Mouse (Mus musculus) stomach, postnatal 0 days (tissue): Measurements from ENCODE around the gene Col13a1. TPM values are rescaled to one million over a fixed set of nuclear protein-coding genes. Genes with fewer than 3 reads are reported as not detected.

Experiments used
- ATAC-seq: fragments of 200-750 bp; cut with Nextera tagmentation; 2 replicates; pipeline ENCODE4 v1.8.0; 2017; ENCODE audit not compliant: low FRiP score, low TSS enrichment
- DNase-seq: peaks from one replicate; pipeline ENCODE4 v3.0.0-alpha.2; 2016; ENCODE audit warnings: low spot score
- H3K27ac ChIP-seq: fragments of 300-500 bp; sonication (generic); replicated peaks from 2 replicates; pipeline ENCODE4 v1.5.1; 2014; ENCODE audit warnings: mild to moderate bottlenecking, control low read depth
- H3K27me3 ChIP-seq: fragments of 300-500 bp; sonication (generic); 2 replicates; pipeline ENCODE4 v1.6.1; 2014; ENCODE audit warnings: low read length; ENCODE audit not compliant: control insufficient read depth, insufficient read depth
- H3K36me3 ChIP-seq: fragments of 300-500 bp; sonication (generic); 2 replicates; pipeline ENCODE4 v1.6.1; 2014; ENCODE audit warnings: low read length, mixed read lengths; ENCODE audit not compliant: control insufficient read depth, insufficient read depth
- H3K4me1 ChIP-seq: fragments of 300-500 bp; sonication (generic); replicated peaks from 2 replicates; pipeline ENCODE4 v1.6.1; 2014; ENCODE audit warnings: antibody characterized with exemption; ENCODE audit not compliant: control insufficient read depth, insufficient read depth
- H3K4me2 ChIP-seq: fragments of 300-500 bp; sonication (generic); replicated peaks from 2 replicates; pipeline ENCODE4 v1.6.1; 2014; ENCODE audit warnings: low read depth, mild to moderate bottlenecking, control low read depth, moderate library complexity
- H3K4me3 ChIP-seq: fragments of 300-500 bp; sonication (generic); 2 replicates; pipeline ENCODE4 v1.5.1; 2014; ENCODE audit warnings: low read depth, low read length, control low read depth
- H3K9ac ChIP-seq: fragments of 300-500 bp; sonication (generic); 2 replicates; pipeline ENCODE4 v1.6.1; 2014; ENCODE audit warnings: mild to moderate bottlenecking, low read length, control low read depth, mixed read lengths
- H3K9me3 ChIP-seq: fragments of 300-500 bp; sonication (generic); 2 replicates; pipeline ENCODE4 v1.6.1; 2016; ENCODE audit warnings: low read length; ENCODE audit not compliant: control insufficient read depth
- CTCF ChIP-seq: IDR thresholded peaks from 2 replicates; pipeline ENCODE4 v1.5.1; 2016; ENCODE audit warnings: antibody characterized with exemption, low read depth, mild to moderate bottlenecking, moderate library complexity
- EP300 ChIP-seq: optimal IDR thresholded peaks from 2 replicates; pipeline ENCODE3; 2016; ENCODE audit warnings: antibody characterized with exemption
- WGBS: fragments of 180-500 bp; shearing (Covaris S2); extraction: QIAGEN DNeasy Blood & Tissue Kit; methylation state at CpG from one replicate; pipeline ENCODE4 v1.1.7; 2014; 5-methylcytosine and 5-hydroxymethylcytosine counted together
- polyA plus RNA-seq: library from polyadenylated mRNA; unstranded; fragments of >200 nt; fragmentation: Nextera tagmentation; extraction: Ambion mirVana; gene quantifications from 2 replicates; pipeline ENCODE4 v1.2.1, GENCODE M21; 2015

The Col13a1 gene
- polyA plus RNA-seq, 1 experiment from 2014 or later = 2.3 TPM

GRCm38 (mm10) chr10:62000216-62000615 lies 21.3 kb upstream of the Col13a1 start:
- Histone ChIP-seq H3K4me3 (no peak overlapping the region), H3K27me3 (no peaks in the 10 kb centered on the region), H3K9ac (no peak overlapping the region), H3K36me3 (no peaks in the 10 kb centered on the region), H3K4me1 (no peaks in the 10 kb centered on the region), H3K4me2 (no peak overlapping the region), H3K27ac (no peak overlapping the region), H3K9me3 (no peaks in the 10 kb centered on the region)
- DNase-seq = no peak
- no peak for ATAC-seq
- no peak for TF ChIP-seq EP300
- no peak for TF ChIP-seq CTCF
- 86% methylated on average over 1 of the region's 1 CpGs for WGBS

GRCm38 (mm10) chr10:61999766-62000165 lies 20.9 kb upstream of the Col13a1 start:
- DNase-seq (no peak), ATAC-seq (no peak)
- 95% methylated on average over 1 of the region's 1 CpGs for WGBS
- no peak for TF ChIP-seq CTCF
- TF ChIP-seq EP300 = no peak
- H3K9me3 ChIP-seq = no peaks in the 10 kb centered on the region
- H3K4me1 ChIP-seq = no peaks in the 10 kb centered on the region
- H3K36me3 ChIP-seq = no peaks in the 10 kb centered on the region
- H3K4me3 ChIP-seq = no peak overlapping the region
- no peak overlapping the region for H3K9ac ChIP-seq
- no peak overlapping the region for H3K4me2 ChIP-seq
- no peak overlapping the region for H3K27ac ChIP-seq
- no peaks in the 10 kb centered on the region for H3K27me3 ChIP-seq

- ATAC-seq = no peak
- H3K9ac ChIP-seq = no peak overlapping the region
- peak; percentile 46 for TF ChIP-seq CTCF
- no peak for TF ChIP-seq EP300
- no peaks in the 10 kb centered on the region for H3K4me1 ChIP-seq
- 21% methylated on average over 11 of the region's 11 CpGs for WGBS
- H3K4me2 ChIP-seq = no peak overlapping the region
- no peaks in the 10 kb centered on the region for H3K27me3 ChIP-seq
- H3K36me3 ChIP-seq = no peaks in the 10 kb centered on the region
- H3K9me3 ChIP-seq = no peaks in the 10 kb centered on the region
- H3K4me3 ChIP-seq = no peak overlapping the region
- DNase-seq = no peak
- no peak overlapping the region for H3K27ac ChIP-seq
Measured at GRCm38 (mm10) chr10:61991481-61992424, 12.8 kb upstream of the Col13a1 start.

GRCm38 (mm10) chr10:61980424-61980823 lies 1.5 kb upstream of the Col13a1 start:
- Histone ChIP-seq H3K9ac (no peak overlapping the region), H3K4me2 (no peak overlapping the region), H3K27me3 (peaks cover 12% of the 10 kb centered on the region; the same call in 1 of the 2 replicates), H3K36me3 (no peaks in the 10 kb centered on the region), H3K9me3 (no peaks in the 10 kb centered on the region), H3K27ac (no peak overlapping the region), H3K4me3 (no peak overlapping the region), H3K4me1 (0 out of 2 replicates have a peak, but pooled peaks cover 2% of the 10 kb centered on the region)
- WGBS = 2% methylated on average over 7 of the region's 7 CpGs
- peak; percentile 88 for DNase-seq
- TF ChIP-seq EP300 = no peak
- TF ChIP-seq CTCF = peak; percentile 98
- ATAC-seq = peak; percentile 70; the same call in 1 of the 2 replicates

- ATAC-seq (no peak), DNase-seq (no peak)
- TF ChIP-seq CTCF (no peak; the same call in 1 of the 2 replicates), EP300 (no peak)
- Histone ChIP-seq H3K4me1 (0 out of 2 replicates have a peak, but pooled peaks cover 2% of the 10 kb centered on the region), H3K4me2 (peak overlapping the region; percentile 74), H3K27ac (no peak overlapping the region), H3K27me3 (peaks cover 12% of the 10 kb centered on the region; the same call in 1 of the 2 replicates), H3K9ac (peak overlapping the region; percentile 43), H3K36me3 (no peaks in the 10 kb centered on the region), H3K9me3 (no peaks in the 10 kb centered on the region), H3K4me3 (peak overlapping the region; percentile 45)
- WGBS = under 1% methylated on average over 65 of the region's 65 CpGs
Measured at GRCm38 (mm10) chr10:61978112-61978865, 619 bp downstream of the Col13a1 start.
